Mouse (Mus musculus): ENCODE measurements around the gene Hey2.

Gene Hey2

GRCm38 (mm10) chr10:30842643-30843437, at the start of gene Hey2:
Gene Hey2, minus strand, starts transcription at chr10:30842801.
- DNase-seq = peak; percentile 89 to 90

- no peak for DNase-seq
Observed at GRCm38 (mm10) chr10:30883085-30883760, 40.6 kb upstream of the Hey2 start.

DNA sequence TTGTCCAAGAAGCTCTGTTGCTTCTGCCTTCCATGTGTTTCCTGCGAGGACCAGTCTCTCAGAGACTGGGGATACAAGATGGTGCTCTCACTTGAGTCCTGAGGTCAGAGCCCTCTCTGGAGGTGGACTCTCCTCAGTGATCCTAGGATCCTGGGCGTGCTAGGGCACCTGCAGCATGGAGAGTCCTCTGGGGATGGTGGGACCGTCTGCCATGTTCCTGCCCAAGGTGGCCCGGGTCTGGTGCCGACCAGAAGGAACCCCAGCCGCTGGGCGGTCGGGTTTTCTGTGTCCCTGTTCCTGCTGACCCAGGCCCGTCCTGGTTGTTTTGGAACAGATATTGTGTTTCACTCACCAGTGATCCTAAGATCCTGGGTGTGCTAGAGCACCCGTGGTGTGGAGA, 38.5 kb upstream of the Hey2 start:
- no peak for DNase-seq

DNA sequence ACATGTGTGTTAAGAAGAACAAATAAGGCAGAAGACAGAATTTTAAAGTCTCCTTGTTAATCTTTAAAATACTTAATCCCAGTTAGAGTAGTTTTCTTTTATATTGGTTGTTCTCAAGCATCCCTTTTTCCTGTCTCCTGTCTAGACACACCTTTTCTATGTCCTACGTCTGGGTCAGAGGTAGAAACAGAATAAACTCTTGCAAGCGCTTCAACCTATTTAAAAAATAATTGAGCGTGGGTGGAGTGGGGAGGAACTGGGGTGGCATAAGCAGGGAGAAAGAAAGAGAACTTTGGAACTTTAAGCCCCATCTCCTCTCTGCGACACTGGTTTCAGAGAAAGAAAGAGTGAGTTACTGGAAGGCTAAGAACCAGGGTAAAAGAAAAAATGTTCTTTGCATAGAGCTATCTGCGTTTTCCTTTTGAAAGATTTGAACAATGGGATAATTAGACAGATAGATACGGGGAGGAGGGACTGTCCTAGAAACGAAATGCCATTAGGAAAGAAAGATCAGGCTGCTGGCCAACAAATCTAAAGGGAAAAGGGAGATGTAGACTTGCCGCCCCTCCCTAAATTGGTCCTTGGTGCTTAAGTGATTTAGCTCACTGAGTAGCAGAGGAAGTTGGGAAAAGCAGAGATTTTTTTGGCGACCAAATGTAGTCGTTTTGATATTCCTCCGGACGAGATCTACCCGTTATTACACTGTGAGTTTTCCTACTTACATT, 2.7 kb upstream of the Hey2 start:
- DNase-seq = no peak

GRCm38 (mm10) chr10:30844191-30845010, 1.8 kb upstream of the Hey2 start:
- DNase-seq = peak; percentile 1 to 2

DNA sequence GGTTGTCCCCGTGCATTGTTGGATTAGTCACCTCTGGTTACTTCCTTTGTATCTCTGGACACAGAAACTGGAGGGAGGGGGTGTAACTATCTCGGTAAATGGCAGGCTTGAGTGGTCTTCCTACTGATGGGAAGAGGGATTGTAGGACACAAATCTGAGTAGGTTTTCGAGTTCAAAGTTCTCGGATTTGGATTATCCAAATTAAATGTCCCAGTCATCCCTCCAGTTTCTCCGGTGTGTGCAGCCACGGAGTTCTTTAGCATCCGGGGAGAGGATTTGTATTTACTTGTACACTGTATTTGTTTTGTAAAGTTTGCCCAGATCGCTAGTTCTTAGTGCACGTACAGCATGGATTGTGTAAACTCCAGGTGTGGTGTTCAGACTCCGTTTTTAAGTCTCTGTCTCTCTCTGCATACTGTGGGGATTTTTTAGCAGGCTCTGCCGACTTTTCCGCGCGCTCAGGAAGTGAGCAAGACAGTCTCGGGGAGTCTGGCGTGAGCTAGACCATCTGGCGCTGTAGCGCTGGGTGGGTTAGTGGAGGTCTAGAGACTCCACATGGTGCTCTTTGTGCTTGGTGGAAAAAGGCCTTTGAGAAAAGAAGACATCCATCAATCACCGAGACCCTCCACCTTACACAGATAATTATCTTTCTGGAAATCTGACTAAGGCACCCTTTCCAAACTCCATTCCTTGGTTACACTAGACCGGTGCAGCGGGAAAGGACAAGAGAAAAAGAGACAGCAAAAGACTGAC, 1.0 kb upstream of the Hey2 start:
- no peak for DNase-seq

GRCm38 (mm10) chr10:30842228-30842627, 373 bp downstream of the Hey2 start:
- DNase-seq = no peak

- no peak for DNase-seq
Observed at GRCm38 (mm10) chr10:30840824-30841223, 1.8 kb downstream of the Hey2 start.

DNA sequence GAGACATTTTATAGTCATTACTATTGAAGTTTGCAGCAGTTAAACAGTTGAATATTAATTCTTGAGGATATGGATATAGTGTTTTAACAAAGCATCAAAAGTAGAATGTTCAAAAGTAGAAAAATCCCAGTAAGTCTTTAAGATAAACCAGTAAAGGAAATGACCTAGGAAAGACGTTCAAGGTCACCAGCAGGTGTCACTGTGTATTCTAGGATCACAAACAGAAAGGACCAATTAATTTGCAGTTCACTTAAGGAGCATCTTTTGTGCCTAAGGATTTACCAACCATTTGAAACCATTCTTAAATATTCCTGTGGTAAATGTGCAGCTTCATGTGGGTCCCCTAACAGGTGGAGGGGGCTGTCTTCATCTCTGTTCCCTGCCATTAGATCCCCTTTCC, 4.4 kb downstream of the Hey2 start:
- no peak for DNase-seq

DNA sequence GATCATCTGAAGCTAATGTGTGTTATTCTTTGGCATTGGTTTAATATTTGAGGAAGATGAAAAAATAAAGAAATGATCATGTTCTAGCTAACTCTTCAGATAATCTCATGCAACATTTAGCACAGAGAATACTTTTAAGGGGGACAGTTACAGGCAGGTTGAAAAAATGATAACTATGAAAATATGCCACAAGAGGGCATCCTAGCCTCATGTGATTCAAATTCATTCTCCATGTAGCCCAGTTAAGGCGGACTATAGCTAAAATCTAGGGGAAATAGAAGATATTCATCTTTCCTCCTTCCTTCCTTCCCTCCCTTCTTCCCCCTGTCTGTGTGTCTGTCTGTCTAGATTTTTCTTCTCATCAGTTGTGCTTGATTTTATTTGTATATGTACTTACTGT, 17.6 kb downstream of the Hey2 start:
- no peak for DNase-seq

DNA sequence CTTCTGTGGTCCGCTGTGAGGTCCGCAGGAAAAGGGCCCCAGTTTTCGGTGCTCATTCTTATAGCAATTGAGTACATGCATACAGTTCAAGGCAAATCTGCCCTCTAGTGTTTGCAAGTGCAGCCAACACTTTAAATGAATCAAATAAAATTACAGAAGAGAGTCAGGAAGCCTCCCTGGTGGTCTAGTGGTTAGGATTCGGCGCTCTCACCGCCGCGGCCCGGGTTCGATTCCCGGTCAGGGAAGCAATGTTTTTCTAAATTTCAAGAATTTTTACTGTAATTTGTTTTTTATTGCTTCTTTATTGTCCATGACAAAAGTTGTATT, 31.7 kb downstream of the Hey2 start:
- peak; percentile 25 to 55 for DNase-seq

- no peak for DNase-seq
Observed at GRCm38 (mm10) chr10:30810247-30810966, 32.2 kb downstream of the Hey2 start.

GRCm38 (mm10) chr10:30803587-30804253, 38.9 kb downstream of the Hey2 start:
- DNase-seq = no peak

DNA sequence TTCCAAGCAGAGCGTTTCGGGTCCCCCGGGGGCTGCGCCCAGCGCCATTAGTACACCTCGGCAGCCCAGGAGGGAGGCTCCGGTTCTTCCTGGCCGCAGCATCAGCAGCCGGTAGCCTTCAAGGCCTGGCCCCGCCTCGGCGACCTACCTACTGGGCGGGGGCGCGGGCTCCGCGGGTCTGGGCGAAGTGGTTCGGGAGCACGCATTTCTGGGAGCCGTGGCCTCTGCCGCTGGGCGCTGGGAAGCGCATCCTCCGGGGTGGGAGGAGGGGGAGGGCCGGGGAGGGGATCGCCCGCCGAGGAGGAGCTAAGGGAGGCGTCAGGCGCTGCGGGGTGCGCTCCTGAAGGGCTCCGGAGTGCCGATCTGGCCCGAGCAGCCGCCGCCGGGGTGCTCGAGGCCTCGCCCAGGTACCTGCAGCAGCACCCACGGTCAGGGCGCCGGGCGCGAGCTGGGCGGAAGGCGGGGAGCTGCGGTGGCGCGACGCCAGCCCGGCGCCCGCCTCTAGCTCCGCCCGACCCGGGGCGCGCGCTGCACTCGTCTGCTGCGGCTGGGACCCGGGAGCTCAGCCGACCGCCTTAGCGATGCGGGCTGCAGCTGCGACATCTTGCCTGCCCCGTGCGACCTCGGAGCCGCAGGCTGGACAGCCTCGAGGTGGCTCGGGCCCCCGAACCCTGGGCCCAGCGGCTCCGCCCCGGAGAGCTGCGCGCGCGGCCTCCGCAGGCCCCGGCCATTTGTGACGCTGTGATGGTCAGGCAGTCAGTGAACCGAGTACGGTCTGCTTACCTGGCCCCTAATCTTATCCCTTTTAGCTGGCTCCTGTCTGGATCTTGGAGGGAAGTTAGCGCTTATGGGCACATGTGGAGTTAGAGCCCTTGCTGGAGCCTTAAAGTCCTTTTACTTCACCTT, 39.7 kb downstream of the Hey2 start, which contains the start of gene Ncoa7:
Ncoa7 (minus strand) TSS at position 646 of the 906 bp plus-strand sequence.
- DNase-seq = peak; percentile 60 to 62

DNA sequence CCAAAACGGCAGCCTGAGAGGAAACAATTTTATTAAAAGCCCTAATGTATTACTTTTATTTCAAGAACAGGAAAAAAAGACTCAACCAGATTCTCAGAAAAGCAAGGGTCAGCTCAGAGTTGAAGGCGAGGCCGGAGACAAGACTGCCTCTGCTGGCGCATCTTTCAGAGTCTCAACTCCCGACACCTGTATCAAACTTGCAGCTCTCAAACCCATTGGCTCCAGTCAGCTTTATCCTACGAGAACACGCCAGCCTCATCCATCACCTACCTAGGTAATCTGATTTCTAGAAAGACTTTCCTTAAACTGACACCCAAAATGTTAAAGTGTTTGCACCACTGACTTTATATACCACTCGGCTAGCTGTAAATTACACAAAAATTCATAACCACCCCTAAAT, 40.6 kb downstream of the Hey2 start:
- DNase-seq = no peak

GRCm38 (mm10) chr10:30799713-30800450, 42.7 kb downstream of the Hey2 start:
- no peak for DNase-seq

- no peak for DNase-seq
Observed at GRCm38 (mm10) chr10:30796469-30797261, 45.9 kb downstream of the Hey2 start.

- DNase-seq = no peak
Observed at GRCm38 (mm10) chr10:30791016-30791415, 51.6 kb downstream of the Hey2 start.

All from thymus, adult 18-20 months (tissue).